Mouse (Mus musculus) stomach, postnatal 0 days (tissue): ENCODE results near the gene Pir.

Experiments
- CTCF ChIP-seq: IDR thresholded peaks from 2 replicates; pipeline ENCODE4 v1.5.1; 2016; ENCODE audit warnings: antibody characterized with exemption, low read depth, mild to moderate bottlenecking, moderate library complexity
- EP300 ChIP-seq: optimal IDR thresholded peaks from 2 replicates; pipeline ENCODE3; 2016; ENCODE audit warnings: antibody characterized with exemption

GRCm38 (mm10) chrX:164256527-164256926 is 12.6 kb upstream of the Pir start:
- TF ChIP-seq CTCF (no peak), EP300 (no peak)
